Mouse (Mus musculus) testis, adult 2 months (tissue): Measurements from ENCODE around the gene Klf2.

Source experiments
- CTCF ChIP-seq: fragments of 200-500 bp; IDR thresholded peaks from 2 replicates; pipeline ENCODE4 v1.5.1; 2012; ENCODE audit warnings: low read depth, mild to moderate bottlenecking, inconsistent platforms, low read length, moderate library complexity; ENCODE audit not compliant: control insufficient read depth, insufficient read depth, insufficient replicate concordance
- POLR2A ChIP-seq: fragments of 200-500 bp; IDR thresholded peaks from 2 replicates; pipeline ENCODE4 v1.6.1; 2012; ENCODE audit warnings: low read depth, mild to moderate bottlenecking, inconsistent platforms, low read length, moderate library complexity; ENCODE audit not compliant: control insufficient read depth

GRCm38 (mm10) chr8:72324036-72324706 is 5.3 kb downstream of the Klf2 start:
- TF ChIP-seq CTCF (no peak), POLR2A (no peak)
